Mouse (Mus musculus) testis, adult 2 months (tissue): Measurements from ENCODE around the gene Cabp1.

ENCODE experiments used
- CTCF ChIP-seq: fragments of 200-500 bp; IDR thresholded peaks from 2 replicates; pipeline ENCODE4 v1.5.1; 2012; ENCODE audit warnings: low read depth, mild to moderate bottlenecking, inconsistent platforms, low read length, moderate library complexity; ENCODE audit not compliant: control insufficient read depth, insufficient read depth, insufficient replicate concordance
- POLR2A ChIP-seq: fragments of 200-500 bp; IDR thresholded peaks from 2 replicates; pipeline ENCODE4 v1.6.1; 2012; ENCODE audit warnings: low read depth, mild to moderate bottlenecking, inconsistent platforms, low read length, moderate library complexity; ENCODE audit not compliant: control insufficient read depth

DNA sequence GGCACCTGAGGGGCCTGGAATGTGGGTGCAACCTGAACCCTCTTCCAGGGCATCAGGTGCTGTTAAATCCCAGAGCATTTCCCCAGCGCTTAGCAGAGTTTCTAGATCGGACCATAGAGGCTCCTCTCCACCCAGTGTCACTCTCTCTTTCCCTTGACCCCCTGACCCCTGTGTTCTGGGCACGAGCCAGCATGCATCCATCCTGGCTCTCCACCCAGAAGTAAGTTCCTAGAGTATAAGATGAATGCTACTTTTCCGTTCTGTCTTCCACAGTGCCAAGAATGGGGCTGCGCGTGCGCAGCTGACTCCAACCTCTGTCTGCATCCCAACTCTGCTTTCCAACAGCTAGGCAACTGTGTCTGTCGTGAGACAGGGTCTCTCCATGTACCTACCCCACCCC lies 24.0 kb downstream of the Cabp1 start:
- TF ChIP-seq CTCF (no peak), POLR2A (no peak)
